Mouse (Mus musculus) heart, embryonic 12.5 days (tissue): ENCODE measurements at regions not wholly inside any gene's neighbourhood (a gene's known extent, or its start where the extent isn't known, plus 50 kb on each side); places are given as distances from the start of the nearest gene placed in this dataset.
"Not testable (repeated sequence)": the region's sequence is repeated elsewhere in the genome, so short reads cannot be mapped to it uniquely, and the experiment has no call there.

Experiments used
- ATAC-seq: fragments of 200-750 bp; cut with Nextera tagmentation; 2 replicates; pipeline ENCODE4 v1.8.0; 2017; ENCODE audit warnings: moderate TSS enrichment, moderate library complexity; ENCODE audit not compliant: insufficient number of reproducible peaks, low FRiP score
- H3K27ac ChIP-seq: fragments of 300-500 bp; sonication (generic); 2 replicates; pipeline ENCODE4 v1.5.1; 2016; ENCODE audit warnings: mild to moderate bottlenecking, moderate library complexity; ENCODE audit not compliant: poor library complexity, severe bottlenecking
- H3K27me3 ChIP-seq: fragments of 300-500 bp; sonication (generic); replicated peaks from 2 replicates; pipeline ENCODE4 v1.6.1; 2016; ENCODE audit warnings: mild to moderate bottlenecking, moderate library complexity
- H3K36me3 ChIP-seq: fragments of 300-500 bp; sonication (generic); 2 replicates; pipeline ENCODE4 v1.6.1; 2016; ENCODE audit warnings: mild to moderate bottlenecking, moderate library complexity
- H3K4me1 ChIP-seq: fragments of 300-500 bp; sonication (generic); replicated peaks from 2 replicates; pipeline ENCODE4 v1.6.1; 2016; ENCODE audit warnings: mild to moderate bottlenecking
- H3K4me2 ChIP-seq: fragments of 300-500 bp; sonication (generic); 2 replicates; pipeline ENCODE4 v1.6.1; 2016; ENCODE audit warnings: mild to moderate bottlenecking, moderate library complexity
- H3K4me3 ChIP-seq: fragments of 300-500 bp; sonication (generic); 2 replicates; pipeline ENCODE4 v1.5.1; 2016; ENCODE audit warnings: mild to moderate bottlenecking
- H3K9ac ChIP-seq: fragments of 300-500 bp; sonication (generic); 2 replicates; pipeline ENCODE4 v1.6.1; 2016; ENCODE audit warnings: mild to moderate bottlenecking, moderate library complexity
- H3K9me3 ChIP-seq: fragments of 300-500 bp; sonication (generic); replicated peaks from 2 replicates; pipeline ENCODE4 v1.6.1; 2016; ENCODE audit warnings: mild to moderate bottlenecking, moderate library complexity
- WGBS: fragments of 180-500 bp; shearing (Covaris S2); methylation state at CpG from one replicate; pipeline ENCODE4 v1.1.7; 2016; 5-methylcytosine and 5-hydroxymethylcytosine counted together

DNA sequence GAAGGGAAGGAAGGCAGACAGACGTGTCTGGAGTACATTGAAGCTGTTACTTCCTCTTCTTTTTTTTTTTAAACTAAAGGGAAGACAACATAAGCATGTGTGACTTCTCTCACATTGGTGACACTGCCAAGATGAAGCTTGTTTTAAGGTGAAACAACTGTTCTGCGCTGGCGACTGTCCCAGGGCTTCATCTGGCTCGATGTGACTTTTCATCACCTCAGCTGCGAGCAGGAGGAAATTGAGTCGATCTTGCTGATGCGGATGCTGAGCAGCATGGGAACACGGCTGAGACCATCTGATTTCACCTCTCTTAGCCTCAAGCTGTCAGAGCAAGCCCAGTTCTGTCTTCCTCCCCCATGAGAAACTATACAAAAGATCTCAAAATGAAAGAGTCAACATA, 363.1 kb upstream of the Cdh5 start:
- Histone ChIP-seq H3K27ac (no peak overlapping the region), H3K9ac (no peak overlapping the region), H3K27me3 (no peaks in the 10 kb centered on the region), H3K4me3 (no peak overlapping the region), H3K4me1 (no peaks in the 10 kb centered on the region), H3K36me3 (no peaks in the 10 kb centered on the region), H3K4me2 (no peak overlapping the region), H3K9me3 (no peaks in the 10 kb centered on the region)
- ATAC-seq, result no peak
- 34% methylated on average over 8 of the region's 8 CpGs for WGBS

DNA sequence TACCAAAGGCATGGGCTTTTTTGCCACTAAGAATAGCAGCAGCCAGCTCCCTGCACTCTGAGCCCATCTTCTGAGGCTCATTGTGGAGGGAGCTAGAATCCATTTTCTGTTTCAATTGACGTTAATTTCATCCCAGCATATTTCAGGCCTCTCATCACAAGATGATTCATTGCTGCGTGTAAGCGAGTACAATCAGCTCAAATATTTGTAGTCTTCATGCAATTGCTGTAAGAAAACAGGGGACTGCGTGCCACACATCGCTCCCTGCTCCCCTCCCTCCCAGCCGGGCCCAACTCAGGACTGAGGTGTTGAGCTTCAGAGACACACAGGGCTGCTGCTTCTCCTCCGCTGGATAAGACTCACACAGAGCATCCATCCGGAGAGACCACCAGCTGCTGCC, 360.0 kb upstream of the Cdh5 start:
- WGBS, result 65% methylated on average over 8 of the region's 8 CpGs
- Histone ChIP-seq H3K4me3 (no peak overlapping the region), H3K9me3 (no peaks in the 10 kb centered on the region), H3K27me3 (no peaks in the 10 kb centered on the region), H3K36me3 (no peaks in the 10 kb centered on the region), H3K4me1 (no peaks in the 10 kb centered on the region), H3K27ac (no peak overlapping the region), H3K4me2 (no peak overlapping the region), H3K9ac (no peak overlapping the region)
- ATAC-seq, result no peak

DNA sequence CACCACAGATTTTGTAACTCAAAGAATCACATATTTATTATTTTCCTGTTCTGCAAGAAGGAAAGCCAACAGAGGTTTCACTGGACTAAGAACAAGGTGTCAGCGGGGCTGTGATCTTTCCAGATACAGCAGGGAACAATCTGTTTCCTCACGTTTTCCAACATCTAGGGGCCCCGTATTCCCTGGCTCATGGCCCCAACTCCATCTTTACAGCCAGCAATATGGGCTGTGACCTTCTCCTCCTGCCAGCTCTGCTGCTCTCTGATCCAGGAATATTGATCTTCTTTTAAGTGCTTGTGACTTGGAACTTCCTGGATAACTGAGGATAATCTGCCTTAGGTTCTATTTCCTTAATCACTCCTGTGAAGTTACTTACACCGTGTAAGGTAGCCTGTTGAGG, 352.7 kb upstream of the Cdh5 start:
- 68% methylated on average over 4 of the region's 4 CpGs for WGBS
- Histone ChIP-seq H3K27me3 (no peaks in the 10 kb centered on the region), H3K4me1 (peaks cover 4% of the 10 kb centered on the region; the same call in 1 of the 2 replicates), H3K9me3 (no peaks in the 10 kb centered on the region), H3K9ac (no peak overlapping the region), H3K27ac (no peak overlapping the region), H3K4me3 (no peak overlapping the region), H3K4me2 (no peak overlapping the region), H3K36me3 (no peaks in the 10 kb centered on the region)
- ATAC-seq, result no peak

DNA sequence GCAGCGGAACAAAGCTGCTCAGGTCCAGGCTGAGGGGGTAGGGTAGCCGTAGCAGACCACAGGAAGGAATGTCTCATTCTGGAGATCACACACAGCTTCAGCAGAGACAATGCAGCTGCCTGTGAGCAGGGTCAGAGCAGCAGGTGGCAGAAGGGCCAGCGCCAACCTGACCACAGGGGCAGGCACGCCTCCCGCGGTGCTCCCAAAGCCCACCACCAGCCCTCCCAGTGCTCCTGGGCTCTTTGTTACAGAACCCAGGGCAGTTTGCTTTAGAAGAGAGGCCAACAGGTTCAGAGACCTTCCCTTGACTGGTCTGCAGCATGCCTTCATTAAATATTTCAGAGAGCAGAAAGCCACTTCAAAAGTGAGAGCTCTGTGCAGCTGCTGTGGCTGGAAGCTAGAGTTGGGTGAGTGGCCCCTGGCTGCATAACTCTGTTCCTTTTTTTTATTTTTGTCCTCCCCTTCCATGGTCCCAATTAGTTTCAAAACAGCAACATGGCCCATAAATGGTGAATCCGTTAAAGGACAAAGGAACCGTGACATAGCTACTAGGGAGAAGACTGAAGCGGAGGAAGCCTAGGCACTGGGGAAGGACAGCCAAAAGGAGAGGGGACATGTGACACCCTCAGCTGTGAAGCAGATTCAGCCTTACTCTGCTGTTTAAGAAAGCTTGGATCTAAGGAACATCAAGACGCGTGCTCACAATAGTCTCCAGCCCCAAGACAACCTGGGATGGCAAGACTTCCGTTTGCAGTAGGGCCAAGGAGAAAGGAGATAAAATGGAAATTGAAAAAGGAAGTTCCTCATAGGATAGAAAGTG, 350.9 kb upstream of the Cdh5 start:
- Histone ChIP-seq H3K9me3 (no peaks in the 10 kb centered on the region), H3K4me2 (no peak overlapping the region; the same call in 1 of the 2 replicates), H3K27ac (no peak overlapping the region), H3K4me1 (peaks cover 4% of the 10 kb centered on the region; the same call in 1 of the 2 replicates), H3K9ac (no peak overlapping the region), H3K27me3 (no peaks in the 10 kb centered on the region), H3K36me3 (no peaks in the 10 kb centered on the region), H3K4me3 (no peak overlapping the region)
- no peak for ATAC-seq
- 54% methylated on average over 12 of the region's 12 CpGs for WGBS

DNA sequence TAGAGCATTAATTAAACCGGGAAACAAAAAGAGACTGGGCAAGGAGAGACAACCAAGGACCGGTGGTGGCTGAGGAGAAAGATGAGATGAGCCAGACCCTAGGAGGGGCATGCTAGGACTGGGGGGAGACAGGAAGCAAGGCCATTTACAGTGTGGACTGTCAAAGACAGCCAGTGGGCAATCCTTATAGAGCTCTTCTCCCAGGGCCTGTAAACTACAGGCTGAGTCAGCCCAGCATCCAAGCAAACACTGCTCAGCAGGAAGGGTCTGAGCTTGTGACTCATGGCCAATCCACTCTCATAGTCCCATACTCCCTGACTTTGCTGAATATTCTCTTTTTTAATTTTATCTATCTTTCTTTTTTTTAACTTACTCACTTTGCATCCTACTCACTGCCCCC, 350.3 kb upstream of the Cdh5 start:
- Histone ChIP-seq H3K4me2 (no peak overlapping the region), H3K4me1 (peaks cover 4% of the 10 kb centered on the region; the same call in 1 of the 2 replicates), H3K27ac (no peak overlapping the region), H3K9ac (no peak overlapping the region), H3K36me3 (no peaks in the 10 kb centered on the region), H3K9me3 (no peaks in the 10 kb centered on the region), H3K4me3 (no peak overlapping the region), H3K27me3 (no peaks in the 10 kb centered on the region)
- ATAC-seq, result no peak
- 76% methylated on average over 2 of the region's 2 CpGs for WGBS

DNA sequence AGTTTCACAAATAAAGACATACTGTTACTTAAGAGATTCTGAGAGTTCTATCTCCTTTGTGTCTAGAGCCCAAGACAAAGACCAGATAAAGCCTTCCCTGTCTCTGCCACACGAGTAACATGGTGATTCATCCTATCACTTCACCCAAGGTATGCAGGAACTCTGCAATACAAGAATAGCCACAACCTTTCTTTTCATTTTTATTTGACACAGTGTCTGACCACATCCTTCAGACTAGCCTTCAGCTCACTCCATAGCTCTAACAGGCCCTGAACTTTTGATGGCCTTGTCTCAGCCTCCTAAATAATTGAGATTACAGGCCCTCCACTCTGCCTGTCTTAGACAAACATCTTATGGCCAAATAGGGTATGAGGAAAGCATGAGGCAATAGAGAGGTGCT, 337.6 kb upstream of the Cdh5 start:
- H3K36me3 ChIP-seq, result no peaks in the 10 kb centered on the region
- H3K4me2 ChIP-seq, result no peak overlapping the region
- no peak overlapping the region for H3K27ac ChIP-seq
- no peak overlapping the region for H3K9ac ChIP-seq
- no peaks in the 10 kb centered on the region for H3K27me3 ChIP-seq
- peaks cover 6% of the 10 kb centered on the region; the same call in 1 of the 2 replicates for H3K9me3 ChIP-seq
- no peak for ATAC-seq
- H3K4me1 ChIP-seq, result no peaks in the 10 kb centered on the region
- WGBS, result 21% methylated on average over 1 of the region's 1 CpGs
- no peak overlapping the region for H3K4me3 ChIP-seq

DNA sequence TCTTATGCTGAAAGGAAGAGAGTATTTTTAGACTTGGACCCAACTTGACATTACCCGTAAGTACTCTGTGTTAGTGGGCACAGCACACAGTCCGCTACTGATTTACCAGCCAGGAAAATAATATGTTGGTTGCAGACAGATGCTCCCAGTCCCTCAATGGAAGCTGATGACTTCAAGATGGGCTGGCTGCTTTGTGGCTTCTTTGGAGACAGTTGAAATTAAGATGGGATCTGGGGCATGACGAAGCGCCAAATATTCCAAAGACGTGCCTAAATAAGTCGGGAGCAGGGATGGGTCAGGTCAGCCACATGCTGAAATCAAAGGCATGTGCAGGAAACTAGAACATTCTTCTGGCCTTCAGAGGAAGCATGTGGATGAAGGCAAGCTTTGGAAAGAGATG, 321.8 kb upstream of the Cdh5 start:
- H3K27me3 ChIP-seq, result no peaks in the 10 kb centered on the region
- H3K36me3 ChIP-seq, result no peaks in the 10 kb centered on the region
- H3K4me1 ChIP-seq, result 0 out of 2 replicates have a peak, but pooled peaks cover 3% of the 10 kb centered on the region
- no peak overlapping the region for H3K4me2 ChIP-seq
- no peak for ATAC-seq
- H3K9ac ChIP-seq, result no peak overlapping the region
- no peak overlapping the region for H3K4me3 ChIP-seq
- H3K27ac ChIP-seq, result no peak overlapping the region
- 86% methylated on average over 6 of the region's 6 CpGs for WGBS
- no peaks in the 10 kb centered on the region for H3K9me3 ChIP-seq

DNA sequence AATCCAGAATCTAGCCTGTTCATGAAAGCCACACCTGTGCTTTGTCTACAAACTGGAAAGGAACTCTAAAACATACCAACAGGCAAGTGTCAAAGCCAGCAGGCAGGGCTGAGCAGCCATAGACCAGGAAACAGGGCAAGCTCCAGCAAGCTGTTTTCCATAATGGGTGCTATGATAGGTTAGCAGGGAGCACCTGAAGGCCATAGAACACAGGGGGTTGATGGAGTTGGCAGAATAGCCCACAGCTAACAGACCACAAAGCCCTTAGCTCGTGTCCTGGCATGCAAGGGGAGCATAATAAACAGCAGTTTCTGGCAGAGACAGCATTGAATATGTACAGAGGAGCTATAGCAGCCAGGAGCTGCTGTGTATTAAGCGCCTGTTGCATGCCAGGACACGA, 313.1 kb upstream of the Cdh5 start:
- no peak for ATAC-seq
- 77% methylated on average over 3 of the region's 3 CpGs for WGBS

DNA sequence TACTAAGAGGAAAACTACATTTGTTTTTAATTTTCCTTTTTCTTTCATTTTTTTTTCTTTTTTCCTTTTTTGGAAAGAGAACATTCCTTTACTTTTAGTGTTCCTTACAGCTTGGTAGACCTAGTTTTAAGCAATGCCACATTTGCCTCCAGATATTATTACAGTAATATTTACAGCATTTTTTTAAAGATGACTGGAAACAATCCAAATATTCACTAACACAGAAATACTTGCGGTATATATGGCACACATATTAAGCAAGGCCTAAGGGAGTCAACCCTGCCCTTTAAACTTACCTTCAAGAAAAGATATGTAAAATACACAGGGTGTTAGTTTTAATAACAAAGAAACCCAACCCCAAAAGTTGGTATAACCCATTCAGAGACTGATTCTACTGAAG, 308.1 kb upstream of the Cdh5 start:
- H3K36me3 ChIP-seq, result no peaks in the 10 kb centered on the region
- no peaks in the 10 kb centered on the region for H3K9me3 ChIP-seq
- no peak overlapping the region for H3K9ac ChIP-seq
- no peak for ATAC-seq
- no peak overlapping the region for H3K27ac ChIP-seq
- WGBS, result 82% methylated on average over 1 of the region's 1 CpGs
- no peaks in the 10 kb centered on the region for H3K27me3 ChIP-seq
- H3K4me2 ChIP-seq, result no peak overlapping the region
- no peaks in the 10 kb centered on the region for H3K4me1 ChIP-seq
- H3K4me3 ChIP-seq, result no peak overlapping the region

More for the DNA sequence above, 313.1 kb upstream of the Cdh5 start:
- Histone ChIP-seq H3K4me2 (no peak overlapping the region), H3K9ac (no peak overlapping the region), H3K4me1 (0 out of 2 replicates have a peak, but pooled peaks cover 3% of the 10 kb centered on the region), H3K27ac (no peak overlapping the region), H3K36me3 (no peaks in the 10 kb centered on the region), H3K9me3 (no peaks in the 10 kb centered on the region), H3K27me3 (no peaks in the 10 kb centered on the region), H3K4me3 (no peak overlapping the region)

DNA sequence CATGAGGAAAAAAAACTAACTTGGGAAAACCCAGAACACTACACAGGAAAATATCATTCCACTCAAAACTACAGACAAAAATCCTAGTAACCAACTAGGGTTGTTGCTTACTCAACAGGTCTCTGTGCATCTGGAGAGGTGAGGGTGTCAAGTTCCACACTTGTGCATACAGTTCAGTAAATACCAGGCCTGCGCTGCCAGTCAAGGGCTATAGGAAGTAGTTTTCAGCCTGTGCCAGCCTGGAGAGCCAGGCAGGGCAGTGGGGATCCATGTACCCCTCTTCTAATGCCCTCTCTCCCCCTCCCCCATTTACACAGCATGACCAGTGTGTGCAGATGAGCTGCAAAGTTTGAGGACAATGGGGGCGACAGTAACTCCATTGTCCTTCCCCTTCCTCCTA, 302.8 kb upstream of the Cdh5 start:
- not testable (repeated sequence) for ATAC-seq, H3K4me1 ChIP-seq
- WGBS, result 95% methylated on average over 2 of the region's 2 CpGs

DNA sequence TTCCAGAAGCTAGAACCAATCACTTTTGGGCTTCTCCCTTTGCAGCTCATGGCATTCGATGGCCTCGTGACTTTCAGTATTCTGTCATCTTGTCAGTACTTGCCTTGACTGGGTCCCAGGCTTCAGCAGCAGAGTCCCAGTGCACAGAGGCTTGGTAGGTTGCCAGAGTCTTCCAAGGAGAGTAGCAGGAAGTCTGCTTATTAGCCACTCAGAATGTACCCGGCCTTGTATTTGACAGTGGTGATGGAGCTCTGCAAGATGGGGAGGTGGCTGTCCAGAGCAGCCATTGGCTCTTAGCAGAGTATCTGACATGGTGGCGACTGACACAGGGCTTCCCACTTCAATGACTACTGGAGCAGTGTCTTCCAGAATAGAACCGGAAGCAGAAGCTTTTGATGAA, 293.3 kb upstream of the Cdh5 start:
- H3K27ac ChIP-seq, result no peak overlapping the region
- ATAC-seq, result no peak
- H3K9ac ChIP-seq, result no peak overlapping the region
- no peaks in the 10 kb centered on the region for H3K27me3 ChIP-seq
- no peaks in the 10 kb centered on the region for H3K9me3 ChIP-seq
- H3K4me2 ChIP-seq, result no peak overlapping the region
- H3K36me3 ChIP-seq, result no peaks in the 10 kb centered on the region
- 62% methylated on average over 5 of the region's 5 CpGs for WGBS
- H3K4me1 ChIP-seq, result no peaks in the 10 kb centered on the region; the same call in 1 of the 2 replicates
- H3K4me3 ChIP-seq, result no peak overlapping the region

More for the DNA sequence above, 302.8 kb upstream of the Cdh5 start:
- H3K36me3 ChIP-seq, H3K4me2 ChIP-seq, H3K9me3 ChIP-seq, H3K27me3 ChIP-seq, H3K9ac ChIP-seq, H3K27ac ChIP-seq, H3K4me3 ChIP-seq: not testable (repeated sequence)

DNA sequence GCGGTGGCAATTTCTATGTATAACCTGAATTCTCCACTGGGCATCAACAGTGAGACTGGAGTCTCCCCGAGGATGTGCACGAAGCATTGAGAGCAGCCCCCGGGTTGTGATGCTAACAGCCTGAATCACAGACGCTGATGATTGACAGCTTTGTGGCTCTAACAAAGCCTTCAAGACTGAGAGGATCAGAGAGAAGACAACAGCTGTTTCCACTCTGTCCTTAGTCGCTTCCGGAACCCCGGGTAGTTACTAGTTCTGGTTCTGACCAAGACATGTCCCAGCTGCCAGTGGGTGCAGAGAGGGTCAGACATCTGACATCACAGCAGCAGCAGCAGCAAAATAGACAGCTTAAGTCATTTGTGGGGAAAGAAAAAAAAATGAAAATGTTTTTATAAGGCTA, 292.8 kb upstream of the Cdh5 start:
- H3K36me3 ChIP-seq, result no peaks in the 10 kb centered on the region
- H3K4me2 ChIP-seq, result no peak overlapping the region
- H3K27ac ChIP-seq, result no peak overlapping the region
- ATAC-seq, result no peak
- H3K4me1 ChIP-seq, result no peaks in the 10 kb centered on the region; the same call in 1 of the 2 replicates
- no peak overlapping the region for H3K4me3 ChIP-seq
- no peak overlapping the region for H3K9ac ChIP-seq
- no peaks in the 10 kb centered on the region for H3K27me3 ChIP-seq
- no peaks in the 10 kb centered on the region for H3K9me3 ChIP-seq
- WGBS, result 54% methylated on average over 8 of the region's 8 CpGs
